Mouse (Mus musculus) midbrain, embryonic 10.5 days (tissue): ENCODE data around the gene Sco2. TPM values are rescaled to one million over a fixed set of nuclear protein-coding genes. Genes with fewer than 3 reads are reported as not detected.
A peak's percentile ranks its signal among the peaks of the same experiment; 100 is the strongest.

Experiments
- DNase-seq: peaks from one replicate; pipeline ENCODE4 v3.0.0-alpha.2; 2017; ENCODE audit warnings: low spot score
- H3K27ac ChIP-seq: fragments of 300-500 bp; sonication (generic); replicated peaks from 2 replicates; pipeline ENCODE4 v1.5.1; 2016; ENCODE audit warnings: mild to moderate bottlenecking
- H3K27me3 ChIP-seq: fragments of 300-500 bp; sonication (generic); 2 replicates; pipeline ENCODE4 v1.6.1; 2016; ENCODE audit warnings: low read depth, mild to moderate bottlenecking; ENCODE audit not compliant: poor library complexity, severe bottlenecking
- H3K36me3 ChIP-seq: fragments of 300-500 bp; sonication (generic); 2 replicates; pipeline ENCODE4 v1.6.1; 2016; ENCODE audit warnings: mild to moderate bottlenecking, moderate library complexity
- H3K4me1 ChIP-seq: fragments of 300-500 bp; sonication (generic); 2 replicates; pipeline ENCODE4 v1.6.1; 2016
- H3K4me3 ChIP-seq: fragments of 300-500 bp; sonication (generic); 2 replicates; pipeline ENCODE4 v1.5.1; 2016; ENCODE audit warnings: mild to moderate bottlenecking, moderate library complexity
- H3K9me3 ChIP-seq: fragments of 300-500 bp; sonication (generic); replicated peaks from 2 replicates; pipeline ENCODE4 v1.6.1; 2016; ENCODE audit warnings: mild to moderate bottlenecking
- WGBS: fragments of 180-500 bp; shearing (Covaris S2); methylation state at CpG from one replicate; pipeline ENCODE4 v1.1.7; 2016; 5-methylcytosine and 5-hydroxymethylcytosine counted together
- polyA plus RNA-seq: library from polyadenylated mRNA; unstranded; fragments of >200 nt; fragmentation: Nextera tagmentation; extraction: Ambion mirVana; gene quantifications from 2 replicates; pipeline ENCODE4 v1.2.1, GENCODE M21; 2016

Sco2 gene
- polyA plus RNA-seq, 1 experiment from 2014 or later, result 6.4 TPM

- no peaks in the 10 kb centered on the region for H3K4me1 ChIP-seq
- no peaks in the 10 kb centered on the region for H3K27me3 ChIP-seq
- 93% methylated on average over 7 of the region's 7 CpGs for WGBS
- H3K4me3 ChIP-seq, result no peak overlapping the region
- no peak for DNase-seq
- H3K36me3 ChIP-seq, result peaks cover 97% of the 10 kb centered on the region
- H3K9me3 ChIP-seq, result no peaks in the 10 kb centered on the region
- no peak overlapping the region for H3K27ac ChIP-seq
Measured at GRCm38 (mm10) chr15:89363051-89363450, 10.6 kb downstream of the Sco2 start.

DNA sequence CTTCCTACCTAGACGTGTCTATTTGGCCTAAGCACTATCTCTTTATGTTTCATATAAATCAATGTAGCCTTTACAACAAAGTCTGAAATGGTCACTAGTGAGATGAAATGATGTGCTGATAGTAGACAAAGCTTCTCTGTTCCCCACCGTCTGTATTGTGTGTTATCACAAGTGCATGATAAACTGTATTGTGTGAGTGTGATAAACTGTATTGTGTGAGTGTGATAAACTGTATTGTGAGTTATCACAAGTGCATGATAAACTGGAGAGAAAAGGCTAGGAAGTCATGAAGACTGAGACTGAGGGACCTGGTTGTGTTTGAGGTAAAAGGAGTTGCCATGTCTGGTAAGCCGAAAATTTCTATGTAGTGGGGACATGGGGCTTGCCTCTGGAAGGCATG lies 14.9 kb downstream of the Sco2 start:
- H3K4me1 ChIP-seq, result peaks cover 22% of the 10 kb centered on the region
- no peak overlapping the region for H3K4me3 ChIP-seq
- H3K36me3 ChIP-seq, result peaks cover 68% of the 10 kb centered on the region
- H3K9me3 ChIP-seq, result no peaks in the 10 kb centered on the region
- no peak overlapping the region for H3K27ac ChIP-seq
- 94% methylated on average over 3 of the region's 3 CpGs for WGBS
- no peak for DNase-seq
- H3K27me3 ChIP-seq, result no peaks in the 10 kb centered on the region

GRCm38 (mm10) chr15:89356372-89356771 lies 17.3 kb downstream of the Sco2 start:
- whole genome bisulfite sequencing, result 0% methylated on average over 15 of the region's 15 CpGs
- Histone ChIP-seq H3K27ac (peak overlapping the region; percentile 94), H3K36me3 (peaks cover 68% of the 10 kb centered on the region), H3K27me3 (no peaks in the 10 kb centered on the region), H3K4me1 (peaks cover 26% of the 10 kb centered on the region), H3K4me3 (peak overlapping the region; percentile 88), H3K9me3 (no peaks in the 10 kb centered on the region)
- peak; percentile 88 for DNase-seq

DNA sequence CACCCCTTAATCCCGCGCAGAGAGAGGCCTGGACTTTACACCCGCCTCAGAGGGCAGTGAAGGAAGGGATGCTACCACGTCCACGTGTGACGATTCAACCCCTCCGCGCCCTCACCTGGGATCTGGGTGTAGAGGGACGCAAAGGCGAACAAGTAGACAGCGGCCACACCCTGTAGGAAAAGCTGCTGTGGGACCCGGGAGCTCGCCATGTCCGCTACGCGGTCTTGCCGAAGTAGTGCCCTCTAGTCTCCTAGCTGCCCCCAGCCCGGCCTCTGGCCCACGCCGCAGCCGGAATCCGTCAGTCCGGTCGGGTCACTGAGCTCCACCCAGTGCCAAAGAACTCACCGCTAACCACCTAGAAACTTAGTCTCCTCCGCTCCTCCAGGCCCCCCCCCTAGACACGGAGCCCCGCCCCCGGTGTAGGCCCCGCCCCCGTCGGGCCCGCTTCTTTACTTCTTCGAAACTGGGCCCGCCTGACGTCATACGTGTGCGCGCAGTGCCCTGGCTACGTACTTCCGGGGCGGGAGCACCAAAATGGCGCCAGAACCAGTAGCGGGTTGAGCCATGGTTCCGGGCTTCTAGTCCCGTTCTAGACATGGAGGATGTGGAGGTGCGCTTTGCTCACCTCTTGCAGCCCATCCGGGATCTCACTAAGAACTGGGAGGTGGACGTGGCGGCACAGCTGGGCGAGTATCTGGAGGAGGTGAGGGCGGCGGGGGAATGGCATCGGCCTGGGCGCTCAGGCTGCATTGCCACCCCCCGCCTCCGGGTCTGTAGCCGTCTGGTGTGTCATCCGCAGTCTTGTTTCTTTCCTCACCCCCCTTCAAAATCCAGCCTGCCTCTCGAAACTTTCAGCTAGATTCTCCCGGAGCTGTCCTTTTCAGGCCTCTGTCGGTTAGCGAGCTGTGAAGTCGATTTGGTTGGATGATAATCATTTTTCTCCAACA lies 18.1 kb downstream of the Sco2 start, which contains the start of the genes Lmf2 and Ncaph2:
Gene Lmf2 (minus strand): TSS at position 419 of the 947 bp plus-strand sequence.
Gene Ncaph2 (plus strand): TSS at position 479 of the 947 bp plus-strand sequence.
- Histone ChIP-seq H3K36me3 (peaks cover 68% of the 10 kb centered on the region), H3K4me3 (peak within 1 kb of the TSS; percentile 88), H3K27ac (peak within 1 kb of the TSS; percentile 94), H3K9me3 (no peaks in the 10 kb centered on the region), H3K4me1 (peaks cover 26% of the 10 kb centered on the region), H3K27me3 (no peaks in the 10 kb centered on the region)
- under 1% methylated on average over 64 of the region's 64 CpGs for WGBS
- peak; percentile 98 for DNase-seq

GRCm38 (mm10) chr15:89354455-89354854 lies 19.2 kb downstream of the Sco2 start:
- Histone ChIP-seq H3K36me3 (peaks cover 68% of the 10 kb centered on the region), H3K9me3 (no peaks in the 10 kb centered on the region), H3K27me3 (no peaks in the 10 kb centered on the region), H3K4me3 (peak overlapping the region; percentile 88), H3K27ac (peak overlapping the region; percentile 94), H3K4me1 (peaks cover 26% of the 10 kb centered on the region)
- no peak for DNase-seq
- WGBS, result 85% methylated on average over 7 of the region's 7 CpGs

DNA sequence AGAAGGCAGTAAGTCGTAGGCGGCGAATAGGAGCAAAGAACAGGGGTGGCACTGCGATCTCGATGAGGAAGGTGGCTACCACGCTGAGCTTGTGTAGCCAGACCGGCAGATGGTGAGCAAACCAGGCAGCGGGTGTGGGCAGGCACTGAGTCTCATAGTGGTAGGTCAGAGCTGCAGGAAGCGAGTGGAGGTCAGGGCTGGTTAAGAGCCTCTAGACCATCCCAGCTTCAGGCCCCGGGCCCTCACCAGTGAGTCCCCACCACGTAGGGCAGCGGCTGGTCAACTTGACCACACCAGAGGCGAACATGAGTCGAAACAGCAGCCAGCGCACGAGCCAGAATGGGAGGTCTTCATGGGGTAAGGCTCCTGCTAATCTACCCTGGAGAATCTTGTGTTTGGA lies 19.8 kb downstream of the Sco2 start:
- no peak for DNase-seq
- Histone ChIP-seq H3K27ac (no peak overlapping the region), H3K27me3 (no peaks in the 10 kb centered on the region), H3K4me3 (peak overlapping the region; percentile 88), H3K9me3 (no peaks in the 10 kb centered on the region), H3K36me3 (peaks cover 63% of the 10 kb centered on the region), H3K4me1 (peaks cover 26% of the 10 kb centered on the region)
- WGBS, result 95% methylated on average over 16 of the region's 16 CpGs

DNA sequence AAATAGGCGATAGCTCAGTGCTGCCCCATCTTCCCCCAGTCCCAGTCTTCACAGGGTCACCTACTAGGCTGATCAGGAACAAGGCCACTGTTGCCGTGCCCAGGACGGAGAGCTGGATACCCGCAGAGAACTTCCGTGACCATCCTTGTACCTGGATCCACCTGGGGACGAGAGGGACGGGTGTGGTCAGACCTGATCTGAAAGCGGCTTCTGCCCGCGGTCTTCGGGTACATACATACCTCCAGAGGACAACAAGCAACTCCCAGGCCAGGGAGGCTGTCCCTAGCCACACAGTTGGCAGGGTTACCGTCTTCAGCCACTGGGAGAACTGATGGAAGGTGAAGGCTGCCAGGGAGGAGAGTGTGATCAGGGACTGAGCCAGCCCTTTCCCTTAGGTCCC lies 20.9 kb downstream of the Sco2 start:
- no peak for DNase-seq
- Histone ChIP-seq H3K4me3 (no peak overlapping the region), H3K36me3 (peaks cover 55% of the 10 kb centered on the region), H3K27ac (no peak overlapping the region), H3K27me3 (no peaks in the 10 kb centered on the region), H3K4me1 (peaks cover 26% of the 10 kb centered on the region), H3K9me3 (no peaks in the 10 kb centered on the region)
- WGBS, result 97% methylated on average over 12 of the region's 12 CpGs

DNA sequence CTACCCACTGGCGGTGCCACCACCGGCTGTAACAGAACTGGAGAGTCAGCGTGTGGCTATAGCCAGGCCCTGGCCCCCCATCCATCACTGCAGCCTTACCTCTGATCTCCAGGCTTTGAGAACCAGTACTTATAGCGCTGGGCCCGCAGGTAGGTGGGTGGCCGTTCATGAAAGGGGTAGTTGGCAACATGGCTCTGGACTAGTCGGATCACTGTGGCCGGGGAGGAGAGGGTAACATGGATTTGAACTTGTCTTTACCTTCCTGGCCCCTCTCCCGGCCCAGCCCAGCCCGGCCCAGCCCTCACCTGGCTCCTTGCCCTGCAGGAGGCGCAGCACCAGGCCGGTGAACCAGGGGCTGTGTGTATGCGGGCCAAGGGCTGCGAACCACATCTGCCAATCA lies 21.6 kb downstream of the Sco2 start:
- H3K9me3 ChIP-seq, result no peaks in the 10 kb centered on the region
- H3K4me1 ChIP-seq, result peaks cover 22% of the 10 kb centered on the region
- 94% methylated on average over 14 of the region's 14 CpGs for WGBS
- DNase-seq, result no peak
- H3K4me3 ChIP-seq, result no peak overlapping the region
- no peak overlapping the region for H3K27ac ChIP-seq
- no peaks in the 10 kb centered on the region for H3K27me3 ChIP-seq
- H3K36me3 ChIP-seq, result peaks cover 50% of the 10 kb centered on the region

GRCm38 (mm10) chr15:89351302-89351701 lies 22.3 kb downstream of the Sco2 start:
- Histone ChIP-seq H3K4me3 (no peak overlapping the region), H3K9me3 (no peaks in the 10 kb centered on the region), H3K36me3 (peaks cover 50% of the 10 kb centered on the region), H3K27ac (no peak overlapping the region), H3K27me3 (no peaks in the 10 kb centered on the region), H3K4me1 (peaks cover 18% of the 10 kb centered on the region)
- 93% methylated on average over 15 of the region's 15 CpGs for WGBS
- DNase-seq, result no peak

GRCm38 (mm10) chr15:89350447-89350846 lies 23.2 kb downstream of the Sco2 start:
- H3K27ac ChIP-seq, result no peak overlapping the region
- DNase-seq, result no peak
- peaks cover 18% of the 10 kb centered on the region for H3K4me1 ChIP-seq
- no peaks in the 10 kb centered on the region for H3K27me3 ChIP-seq
- 87% methylated on average over 5 of the region's 5 CpGs for WGBS
- H3K9me3 ChIP-seq, result no peaks in the 10 kb centered on the region
- peaks cover 50% of the 10 kb centered on the region for H3K36me3 ChIP-seq
- H3K4me3 ChIP-seq, result no peak overlapping the region

GRCm38 (mm10) chr15:89343325-89343724 lies 30.3 kb downstream of the Sco2 start:
- WGBS, result 79% methylated on average over 3 of the region's 3 CpGs
- Histone ChIP-seq H3K27ac (no peak overlapping the region), H3K4me3 (no peak overlapping the region), H3K4me1 (no peaks in the 10 kb centered on the region), H3K9me3 (no peaks in the 10 kb centered on the region), H3K27me3 (no peaks in the 10 kb centered on the region), H3K36me3 (no peaks in the 10 kb centered on the region)
- no peak for DNase-seq

DNA sequence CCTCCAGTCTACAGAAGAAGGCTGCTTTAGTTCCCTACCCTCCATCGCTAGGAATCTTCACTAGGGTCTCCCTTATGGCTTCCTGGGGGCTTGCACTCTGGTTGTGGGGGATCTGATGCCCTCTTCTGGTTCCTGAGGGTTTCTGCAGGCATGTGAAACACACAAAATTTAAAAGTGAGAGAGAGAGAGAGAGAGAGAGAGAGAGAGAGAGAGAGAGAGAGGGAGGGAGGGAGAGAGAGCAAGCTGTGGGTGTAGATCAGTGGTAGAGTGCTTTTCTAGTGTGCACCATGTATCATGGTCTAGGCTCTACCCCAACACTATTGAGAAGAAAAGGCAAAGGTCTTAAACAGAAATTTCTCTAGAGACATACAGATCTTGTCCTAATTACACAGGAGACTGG lies 32.0 kb downstream of the Sco2 start:
- Histone ChIP-seq H3K36me3 (no peaks in the 10 kb centered on the region), H3K4me1 (no peaks in the 10 kb centered on the region), H3K4me3 (no peak overlapping the region), H3K27ac (no peak overlapping the region), H3K9me3 (no peaks in the 10 kb centered on the region), H3K27me3 (no peaks in the 10 kb centered on the region)
- no peak for DNase-seq
- 55% methylated on average over 1 of the region's 1 CpGs for WGBS

DNA sequence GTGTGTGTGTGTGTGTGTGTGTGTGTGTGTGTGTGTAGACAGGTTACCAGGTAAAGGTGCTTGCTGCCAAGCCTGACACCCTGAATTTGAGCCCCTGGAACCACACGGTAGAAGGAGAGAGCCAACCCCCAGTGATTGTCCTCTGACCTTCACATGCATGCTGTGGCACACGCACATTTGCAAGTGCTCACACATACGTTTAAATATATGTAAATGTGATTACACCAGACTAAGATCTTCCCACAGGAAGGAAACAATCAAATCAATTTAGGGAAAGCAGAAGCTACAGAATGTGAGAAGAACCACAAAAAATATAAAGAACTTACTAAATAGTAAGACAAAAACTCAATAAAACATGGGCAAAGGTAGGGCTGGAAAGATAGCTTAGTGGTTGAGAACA lies 33.5 kb downstream of the Sco2 start:
- 86% methylated on average over 3 of the region's 3 CpGs for WGBS
- H3K4me1 ChIP-seq, result no peaks in the 10 kb centered on the region
- H3K27me3 ChIP-seq, result no peaks in the 10 kb centered on the region
- no peaks in the 10 kb centered on the region for H3K36me3 ChIP-seq
- no peak overlapping the region for H3K4me3 ChIP-seq
- no peak for DNase-seq
- no peak overlapping the region for H3K27ac ChIP-seq
- no peaks in the 10 kb centered on the region for H3K9me3 ChIP-seq
